Mouse (Mus musculus): ENCODE results near the gene Plch2. TPM values are rescaled to one million over a fixed set of nuclear protein-coding genes. Genes with fewer than 3 reads are reported as not detected.
A peak's percentile ranks its signal among the peaks of the same experiment; 100 is the strongest.

Gene Plch2
- polyA plus RNA-seq, 2 experiments, result 0.04 to 0.09 TPM

GRCm38 (mm10) chr4:155068357-155068972 lies 11.9 kb upstream of the Plch2 start:
- ATAC-seq (ENCODE audit: insufficient read depth), result no peak
- H3K9ac ChIP-seq (replicated peaks), result no peak overlapping the region
- H3K27me3 ChIP-seq (ENCODE audit: control insufficient read depth, insufficient read depth, low read length), result no peaks in the 10 kb centered on the region
- H3K27ac ChIP-seq, result no peak overlapping the region
- no peak overlapping the region for H3K4me3 ChIP-seq (ENCODE audit: insufficient read depth in 1 of 2, low read depth in 2 of 2, low read length in 2 of 2)
- DNase-seq (ENCODE audit: low read depth in 3 of 3, low spot score in 3 of 3), result no peak
- no peaks in the 10 kb centered on the region for H3K9me3 ChIP-seq (ENCODE audit: control insufficient read depth, low read length)
- WGBS (ENCODE audit: insufficient replicate concordance), result 87% methylated on average over 20 of the region's 20 CpGs
- peak overlapping the region; percentile 84 for H3K4me2 ChIP-seq (ENCODE audit: low read depth)
- H3K4me1 ChIP-seq (replicated peaks; ENCODE audit: control insufficient read depth in 2 of 2, insufficient read depth in 2 of 2, low read length in 1 of 2), result peaks cover 7 to 13% of the 10 kb centered on the region in 2 experiments; a peak in 3 of 4 replicates
- TF ChIP-seq CTCF (IDR thresholded peaks at IDR 0.05; ENCODE audit: low read depth) (no peak), EP300 (IDR thresholded peaks at IDR 0.05; ENCODE audit: low read depth) (no peak)
- peaks cover 33% of the 10 kb centered on the region for H3K36me3 ChIP-seq (replicated peaks; ENCODE audit: control insufficient read depth, insufficient read depth, low read depth)

GRCm38 (mm10) chr4:155066834-155067522 lies 10.4 kb upstream of the Plch2 start, which contains the start of gene Pex10:
Pex10 (plus strand) TSS chr4:155067016.
- peak; percentile 91 for ATAC-seq (ENCODE audit: insufficient read depth)
- WGBS (ENCODE audit: insufficient replicate concordance), result under 1% methylated on average over 48 of the region's 48 CpGs
- no peaks in the 10 kb centered on the region for H3K9me3 ChIP-seq (ENCODE audit: control insufficient read depth, low read length)
- H3K27ac ChIP-seq, result peak within 1 kb of the TSS; percentile 50
- H3K4me3 ChIP-seq (ENCODE audit: insufficient read depth in 1 of 2, low read depth in 2 of 2, low read length in 2 of 2), result peak within 1 kb of the TSS; percentile 57 to 77
- peaks cover 21% of the 10 kb centered on the region for H3K36me3 ChIP-seq (replicated peaks; ENCODE audit: control insufficient read depth, insufficient read depth, low read depth)
- H3K27me3 ChIP-seq (ENCODE audit: control insufficient read depth, insufficient read depth, low read length), result no peaks in the 10 kb centered on the region
- H3K4me1 ChIP-seq (replicated peaks; ENCODE audit: control insufficient read depth in 2 of 2, insufficient read depth in 2 of 2, low read length in 1 of 2), result peaks cover 7 to 13% of the 10 kb centered on the region in 2 experiments; a peak in 3 of 4 replicates
- peak within 1 kb of the TSS; percentile 84 for H3K4me2 ChIP-seq (ENCODE audit: low read depth)
- TF ChIP-seq CTCF (IDR thresholded peaks at IDR 0.05; ENCODE audit: low read depth), result no peak; the same call in 1 of the 2 replicates
- TF ChIP-seq EP300 (IDR thresholded peaks at IDR 0.05; ENCODE audit: low read depth), result no peak
- peak within 1 kb of the TSS; percentile 75 for H3K9ac ChIP-seq (replicated peaks)
- peak; percentile 95 to 97 (median 95) for DNase-seq (ENCODE audit: low read depth in 3 of 3, low spot score in 3 of 3)

GRCm38 (mm10) chr4:155065970-155066833 lies 9.6 kb upstream of the Plch2 start:
- no peaks in the 10 kb centered on the region for H3K27me3 ChIP-seq (ENCODE audit: control insufficient read depth, insufficient read depth, low read length)
- H3K9ac ChIP-seq (replicated peaks), result peak overlapping the region; percentile 47
- ATAC-seq (ENCODE audit: insufficient read depth), result peak; percentile 65
- H3K4me2 ChIP-seq (ENCODE audit: low read depth), result peak overlapping the region; percentile 84
- WGBS (ENCODE audit: insufficient replicate concordance), result 5% methylated on average over 15 of the region's 15 CpGs
- H3K36me3 ChIP-seq (replicated peaks; ENCODE audit: control insufficient read depth, insufficient read depth, low read depth), result peaks cover 15% of the 10 kb centered on the region
- TF ChIP-seq EP300 (IDR thresholded peaks at IDR 0.05; ENCODE audit: low read depth) (no peak), CTCF (IDR thresholded peaks at IDR 0.05; ENCODE audit: low read depth) (peak; percentile 94)
- H3K9me3 ChIP-seq (ENCODE audit: control insufficient read depth, low read length), result no peaks in the 10 kb centered on the region
- peak; percentile 74 to 81 (median 81) for DNase-seq (ENCODE audit: low read depth in 3 of 3, low spot score in 3 of 3)
- peak overlapping the region; percentile 43 for H3K27ac ChIP-seq
- H3K4me1 ChIP-seq (replicated peaks; ENCODE audit: control insufficient read depth in 2 of 2, insufficient read depth in 2 of 2, low read length in 1 of 2), result peaks cover 7 to 13% of the 10 kb centered on the region in 2 experiments; a peak in 3 of 4 replicates
- H3K4me3 ChIP-seq (ENCODE audit: insufficient read depth in 1 of 2, low read depth in 2 of 2, low read length in 2 of 2), result peak overlapping the region; percentile 44 to 57

- H3K27ac ChIP-seq, result no peak overlapping the region
- peaks cover 7 to 13% of the 10 kb centered on the region in 2 experiments; a peak in 3 of 4 replicates for H3K4me1 ChIP-seq (replicated peaks; ENCODE audit: control insufficient read depth in 2 of 2, insufficient read depth in 2 of 2, low read length in 1 of 2)
- no peak for DNase-seq (ENCODE audit: low read depth in 3 of 3, low spot score in 3 of 3)
- ATAC-seq (ENCODE audit: insufficient read depth), result no peak
- H3K4me2 ChIP-seq (ENCODE audit: low read depth), result no peak overlapping the region
- H3K27me3 ChIP-seq (ENCODE audit: control insufficient read depth, insufficient read depth, low read length), result no peaks in the 10 kb centered on the region
- WGBS (ENCODE audit: insufficient replicate concordance), result 76% methylated on average over 2 of the region's 2 CpGs
- no peak overlapping the region for H3K4me3 ChIP-seq (ENCODE audit: insufficient read depth in 1 of 2, low read depth in 2 of 2, low read length in 2 of 2)
- H3K9me3 ChIP-seq (ENCODE audit: control insufficient read depth, low read length), result no peaks in the 10 kb centered on the region
- H3K36me3 ChIP-seq (replicated peaks; ENCODE audit: control insufficient read depth, insufficient read depth, low read depth), result peaks cover 3% of the 10 kb centered on the region; the same call in 1 of the 2 replicates
- TF ChIP-seq CTCF (IDR thresholded peaks at IDR 0.05; ENCODE audit: low read depth), result peak; percentile 10; the same call in 1 of the 2 replicates
- TF ChIP-seq EP300 (IDR thresholded peaks at IDR 0.05; ENCODE audit: low read depth), result no peak
- no peak overlapping the region for H3K9ac ChIP-seq (replicated peaks)
These were observed 7.9 kb upstream of the Plch2 start for GRCm38 (mm10) chr4:155064474-155064873.

Data from liver, embryonic 14.5 days (tissue).